Mouse (Mus musculus): Measurements from ENCODE around the gene Cacna2d3.

Cacna2d3 gene

DNA sequence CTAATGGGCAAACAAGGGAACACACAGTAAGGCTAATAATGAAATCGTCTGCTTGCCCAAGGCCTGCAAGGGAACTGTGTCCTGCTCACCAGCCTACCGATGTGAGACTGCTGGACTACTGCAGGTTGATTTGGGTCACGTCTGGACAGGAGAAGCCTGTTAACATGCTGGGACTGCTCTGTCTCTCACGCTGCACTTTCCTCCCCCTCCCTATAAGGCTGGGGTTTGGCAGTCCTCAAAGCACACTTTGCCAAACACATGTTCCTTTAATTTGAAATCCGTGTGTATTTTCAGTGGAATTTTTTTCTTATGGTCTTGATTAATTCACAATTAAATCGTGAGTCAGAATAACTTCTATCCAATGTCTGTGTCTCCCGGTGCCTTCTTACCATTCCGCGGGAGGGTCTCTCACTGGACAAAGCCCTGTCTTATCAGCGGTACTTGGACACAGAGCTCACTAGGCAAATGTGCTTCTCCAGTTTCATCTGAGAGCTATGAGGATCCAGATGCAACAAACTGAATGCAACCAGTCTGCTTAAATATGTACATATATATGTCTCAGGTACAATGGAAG, 584.6 kb downstream of the Cacna2d3 start:
- DNase-seq = no peak

GRCm38 (mm10) chr14:29134901-29135300, 586.8 kb downstream of the Cacna2d3 start:
- no peak for DNase-seq

- no peak for DNase-seq
Observed at GRCm38 (mm10) chr14:29130511-29130910, 591.2 kb downstream of the Cacna2d3 start.

DNA sequence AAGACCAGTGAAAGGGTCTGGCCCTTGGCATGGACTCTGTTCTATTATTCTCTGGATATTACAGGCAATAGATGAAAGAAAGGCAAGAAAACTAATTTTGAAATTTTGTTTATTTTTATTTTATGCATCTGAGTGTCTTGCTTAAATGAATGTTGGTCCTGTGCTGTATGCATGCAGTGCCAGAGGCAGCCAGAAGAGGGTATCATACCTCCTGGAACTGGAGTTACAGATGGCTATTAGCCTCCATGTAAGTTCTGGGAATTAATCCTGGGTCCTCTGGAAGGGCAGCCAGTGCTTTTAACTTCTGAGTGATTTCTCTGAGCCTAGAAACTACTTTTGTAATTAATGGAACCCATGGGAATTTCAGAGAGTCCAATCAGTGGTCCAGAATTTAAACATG, 597.8 kb downstream of the Cacna2d3 start:
- peak in 1 of 2 experiments; percentile 20 for DNase-seq

DNA sequence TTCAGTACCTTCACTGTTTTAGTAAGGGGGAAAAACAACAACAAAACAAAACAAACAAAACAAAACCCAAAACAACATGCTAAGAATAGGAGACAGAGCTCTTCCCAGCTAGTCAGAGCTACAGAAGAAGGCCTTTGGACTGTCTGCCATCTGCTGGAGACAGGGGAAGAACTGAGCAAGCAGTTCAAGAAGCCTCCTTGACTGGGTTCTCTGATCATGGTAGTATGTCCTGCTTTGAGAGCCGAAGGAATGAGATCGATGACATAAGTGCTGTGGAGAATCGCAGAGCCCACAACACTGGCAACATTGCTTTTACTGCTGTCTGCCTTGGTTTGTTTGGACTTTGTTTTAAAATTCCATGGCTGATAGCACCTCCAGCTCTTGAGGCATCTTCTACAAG, 598.9 kb downstream of the Cacna2d3 start:
- no peak for DNase-seq

GRCm38 (mm10) chr14:29113852-29114450, 607.7 kb downstream of the Cacna2d3 start:
- DNase-seq = no peak

- no peak for DNase-seq
Observed at GRCm38 (mm10) chr14:29111666-29112065, 610.0 kb downstream of the Cacna2d3 start.

- peak in 1 of 2 experiments; percentile 17 for DNase-seq
Observed at GRCm38 (mm10) chr14:29110351-29111091, 611.1 kb downstream of the Cacna2d3 start.

- no peak for DNase-seq
Observed at GRCm38 (mm10) chr14:29107464-29107863, 614.2 kb downstream of the Cacna2d3 start.

DNA sequence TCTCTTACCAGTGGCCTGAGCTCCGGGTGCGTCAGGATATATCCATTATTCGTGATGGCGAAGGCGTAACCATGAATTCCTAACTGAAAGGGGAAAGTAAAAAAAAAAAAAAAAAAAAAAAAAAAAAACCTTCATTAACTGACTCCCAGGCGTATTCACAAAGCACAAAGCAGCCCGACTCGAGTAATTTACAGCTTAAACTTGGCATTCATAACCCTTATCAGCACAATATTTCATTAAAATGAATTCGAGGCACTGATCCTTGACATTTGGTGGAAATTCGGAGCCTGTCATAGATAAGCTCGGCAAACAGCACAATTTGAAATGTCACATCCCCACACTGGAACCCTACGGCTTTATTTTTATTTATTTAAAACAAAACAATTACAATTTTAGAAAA, 623.9 kb downstream of the Cacna2d3 start:
- no peak for DNase-seq

DNA sequence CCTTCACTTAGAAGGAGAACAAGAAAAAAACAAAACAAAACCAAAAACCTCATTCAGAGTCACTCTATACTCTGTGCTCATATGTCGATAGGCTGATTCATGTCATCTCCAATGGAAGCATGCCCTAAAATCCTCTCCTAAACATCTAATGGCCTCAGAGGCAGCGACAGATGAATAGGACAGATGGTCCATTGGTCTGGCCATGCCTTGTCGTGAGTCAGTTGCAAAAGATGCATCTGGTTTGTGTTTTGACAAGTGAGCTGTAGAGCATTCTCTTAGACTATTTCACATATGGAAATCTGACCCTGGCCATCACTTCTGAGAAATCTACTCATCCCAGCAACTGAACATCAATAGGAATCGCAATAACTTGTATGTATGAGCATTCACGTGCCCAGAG, 626.2 kb downstream of the Cacna2d3 start:
- DNase-seq = no peak

GRCm38 (mm10) chr14:29090074-29090473, 631.6 kb downstream of the Cacna2d3 start:
- peak; percentile 32 to 76 for DNase-seq

DNA sequence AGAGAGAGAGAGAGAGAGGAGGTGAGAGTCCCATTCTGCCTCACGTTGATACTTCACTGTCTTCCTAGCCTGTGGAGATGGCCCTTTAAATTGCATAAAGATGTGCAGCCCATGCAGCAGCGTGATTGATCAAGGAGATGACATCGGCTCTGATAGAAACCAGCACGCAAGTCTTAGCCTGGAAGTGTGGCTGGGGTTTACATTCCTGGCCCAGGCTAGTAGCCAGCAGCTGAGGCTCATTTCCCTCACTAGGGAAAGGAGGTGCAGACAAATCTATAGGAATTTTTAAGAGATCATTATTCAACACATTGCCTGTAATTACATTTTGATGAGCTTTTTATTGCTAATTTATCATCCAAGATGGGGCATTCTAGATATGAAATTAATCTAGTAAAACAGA, 635.1 kb downstream of the Cacna2d3 start:
- no peak for DNase-seq

DNA sequence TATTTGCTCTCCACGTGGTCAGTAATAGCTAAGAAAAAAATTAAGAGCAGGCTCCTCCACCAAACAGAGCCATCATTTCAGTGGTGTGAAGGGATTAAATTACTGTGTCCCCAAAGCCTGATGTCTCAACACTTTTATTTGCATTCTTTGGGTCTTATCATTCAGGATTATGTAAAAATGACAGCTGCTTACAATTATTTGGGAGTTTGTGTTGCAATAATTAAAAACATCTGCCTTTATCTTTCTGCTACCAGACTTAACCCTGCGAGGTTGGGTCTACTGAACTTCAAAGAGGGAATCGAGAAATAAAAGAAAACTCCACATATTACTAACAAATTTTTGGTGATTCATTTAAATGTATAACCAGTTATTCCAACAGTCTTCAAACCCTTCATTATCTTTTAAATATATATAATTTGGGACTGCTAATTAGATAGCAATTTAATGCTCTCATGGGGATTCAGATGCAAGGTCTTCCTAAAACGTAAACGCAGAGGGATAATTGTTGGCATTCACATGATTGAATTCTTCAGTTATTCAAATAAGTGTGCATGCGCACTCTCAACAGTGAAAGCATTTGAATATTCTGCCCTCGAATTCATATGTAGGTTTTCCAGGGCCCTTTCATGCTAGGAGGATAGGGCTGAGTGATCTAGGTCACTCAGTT, 636.0 kb downstream of the Cacna2d3 start:
- no peak for DNase-seq

DNA sequence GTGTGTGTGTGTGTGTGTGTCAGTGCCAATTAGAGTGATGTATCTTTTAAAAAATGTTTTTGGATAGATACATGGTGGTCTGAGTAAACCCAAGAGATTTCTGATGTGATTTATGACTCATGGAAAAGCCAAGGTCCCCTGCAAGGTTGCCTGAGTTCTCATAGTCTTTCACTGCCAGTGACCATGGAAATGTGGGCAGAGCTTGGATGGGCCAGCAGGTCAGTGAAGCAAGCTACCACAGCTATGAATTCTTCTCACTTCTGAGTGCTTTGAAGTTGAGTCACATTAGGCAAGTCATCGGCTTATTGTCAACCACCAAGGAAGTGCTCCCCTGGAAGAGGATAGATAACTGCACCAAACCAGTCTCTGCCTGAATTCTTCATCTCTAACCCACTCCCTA, 639.5 kb downstream of the Cacna2d3 start:
- DNase-seq = no peak

DNA sequence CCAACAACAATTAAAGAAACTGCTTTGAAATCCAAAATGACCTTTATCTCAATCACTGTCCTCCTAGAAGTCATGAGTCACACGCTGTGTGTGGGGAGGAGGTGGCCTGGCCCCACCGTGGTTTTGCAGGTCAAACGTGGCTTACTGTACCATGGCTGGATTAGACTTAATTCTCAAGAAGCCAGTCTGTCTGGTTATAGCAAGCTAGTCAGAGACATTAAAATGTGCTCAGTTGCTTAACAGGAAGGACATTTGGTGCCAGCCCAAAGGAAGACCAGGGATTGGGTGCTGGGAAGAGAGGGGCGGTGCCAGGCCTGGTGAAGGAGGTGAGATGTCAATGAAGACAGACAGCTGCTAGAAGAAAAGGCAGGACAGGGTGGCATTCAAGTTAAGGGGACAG, 641.0 kb downstream of the Cacna2d3 start:
- DNase-seq = peak; percentile 11 to 21

GRCm38 (mm10) chr14:29080228-29080627, 641.4 kb downstream of the Cacna2d3 start:
- DNase-seq = no peak

DNA sequence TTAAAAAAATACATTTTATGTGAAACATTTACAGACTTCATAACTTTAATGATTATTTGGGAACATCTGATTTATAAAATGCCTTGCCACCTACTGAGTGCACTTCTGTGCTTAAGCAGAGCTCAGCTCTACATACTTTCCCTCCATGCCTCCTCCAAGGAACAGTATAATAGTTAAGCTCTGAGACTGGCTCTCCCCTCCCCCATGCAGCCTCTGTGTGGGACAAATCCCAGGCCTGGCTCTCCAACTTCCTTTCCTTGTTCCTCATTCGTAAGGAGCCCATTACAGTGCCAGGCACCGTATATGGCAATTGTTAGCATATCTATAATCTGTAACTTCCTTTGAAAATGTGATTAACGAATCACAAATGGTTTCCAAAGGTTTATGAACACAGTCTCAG, 644.2 kb downstream of the Cacna2d3 start:
- no peak for DNase-seq

DNA sequence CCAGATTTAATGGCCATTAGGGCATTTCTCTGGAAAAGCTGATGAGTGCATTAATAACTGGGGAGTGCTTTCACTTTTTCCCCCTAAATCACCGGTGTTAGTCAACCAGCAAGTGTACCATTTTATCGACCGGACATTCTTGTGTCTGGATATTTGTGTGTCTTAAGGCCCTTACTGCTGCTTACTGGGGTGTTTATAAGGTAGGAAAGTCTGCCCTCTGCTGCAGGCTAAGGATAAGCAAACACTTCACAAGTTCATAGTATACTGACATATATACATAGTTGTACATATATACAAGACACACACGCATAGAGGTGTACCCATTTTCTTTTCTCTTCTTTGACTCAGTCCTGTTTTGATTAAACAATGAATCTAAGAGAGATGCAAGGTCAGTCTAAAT, 647.9 kb downstream of the Cacna2d3 start:
- peak; percentile 4 to 10 for DNase-seq

- no peak for DNase-seq
Observed at GRCm38 (mm10) chr14:29062676-29063075, 659.0 kb downstream of the Cacna2d3 start.

DNA sequence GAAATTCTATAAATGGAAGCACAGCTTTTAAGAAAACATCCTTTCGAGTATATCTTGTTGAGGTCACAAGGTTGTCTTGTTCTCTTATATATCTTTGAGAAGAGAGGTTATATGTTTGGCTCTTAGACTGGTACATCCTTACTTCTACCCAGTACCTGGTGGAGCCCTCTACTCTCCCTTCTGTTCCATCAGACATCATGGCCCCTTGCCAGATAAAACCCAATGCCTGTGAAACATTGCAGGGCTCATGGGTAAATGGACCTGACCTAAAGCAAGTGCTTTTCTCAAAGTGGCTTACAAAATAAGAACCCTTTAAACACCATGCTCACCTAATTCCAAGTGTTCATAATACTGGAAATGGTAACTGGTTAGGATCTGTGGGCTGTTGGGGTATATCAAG, 660.2 kb downstream of the Cacna2d3 start:
- no peak for DNase-seq

DNA sequence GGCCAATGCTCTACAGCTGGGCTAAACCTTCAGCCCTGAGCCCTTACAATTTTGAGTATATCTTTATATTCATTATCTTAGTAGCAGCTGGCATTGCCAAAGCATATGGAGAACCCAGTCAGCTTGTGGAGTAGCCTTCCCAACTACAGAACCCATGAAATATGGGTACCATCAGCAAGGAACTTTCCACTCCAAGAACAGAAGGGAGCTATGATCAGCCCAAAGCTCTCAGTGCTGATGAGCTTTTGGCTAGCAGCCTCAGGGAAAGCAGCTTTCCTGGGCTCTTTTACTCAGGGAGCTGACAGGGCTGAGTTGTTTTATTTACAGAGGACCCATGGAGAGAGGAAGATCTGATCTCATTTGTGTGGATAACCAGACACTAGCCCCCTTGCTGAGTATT, 661.0 kb downstream of the Cacna2d3 start:
- DNase-seq = no peak

GRCm38 (mm10) chr14:29051951-29052835, 669.5 kb downstream of the Cacna2d3 start:
- no peak for DNase-seq

Data from kidney, adult 8-10 months (tissue).